Mouse (Mus musculus): ENCODE measurements at regions not wholly inside any gene's neighbourhood (a gene's known extent, or its start where the extent isn't known, plus 50 kb on each side); places are given as distances from the start of the nearest gene placed in this dataset.

GRCm38 (mm10) chr3:37981481-37982180 lies 257.3 kb upstream of the Gm5148 start:
- Histone ChIP-seq H3K27me3 (ENCODE audit: poor library complexity, severe bottlenecking) (peaks cover 21% of the 10 kb centered on the region), H3K27ac (no peak overlapping the region), H3K4me3 (no peak overlapping the region), H3K9me3 (no peaks in the 10 kb centered on the region), H3K4me1 (peaks cover 29% of the 10 kb centered on the region), H3K36me3 (replicated peaks) (no peaks in the 10 kb centered on the region)
- 65% methylated on average over 7 of the region's 7 CpGs for WGBS
- DNase-seq (ENCODE audit: extremely low spot score, low spot score), result no peak

DNA sequence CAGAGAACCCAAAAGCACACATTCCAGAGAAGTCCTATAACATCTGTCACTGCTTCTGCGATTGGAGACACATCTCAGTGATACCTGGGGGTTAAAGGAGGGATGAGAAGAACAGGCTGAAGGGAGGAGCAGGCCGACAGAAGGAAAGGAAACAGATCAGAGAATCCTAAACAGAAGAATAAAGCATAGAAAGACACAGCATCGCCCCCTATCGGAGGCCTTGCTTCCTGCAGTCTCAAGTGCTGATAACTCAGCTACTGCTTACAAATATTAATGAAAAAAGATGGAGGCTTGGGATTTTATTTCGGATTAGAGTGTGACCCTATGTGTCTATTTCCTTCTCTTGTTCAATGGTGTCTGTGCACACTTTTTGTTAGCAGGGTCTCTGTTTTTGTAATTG lies 255.6 kb upstream of the Gm5148 start:
- 64% methylated on average over 5 of the region's 5 CpGs for WGBS
- DNase-seq (ENCODE audit: extremely low spot score, low spot score), result no peak
- Histone ChIP-seq H3K9me3 (no peaks in the 10 kb centered on the region), H3K27me3 (ENCODE audit: poor library complexity, severe bottlenecking) (peaks cover 21% of the 10 kb centered on the region), H3K27ac (no peak overlapping the region), H3K4me1 (peaks cover 41% of the 10 kb centered on the region), H3K4me3 (no peak overlapping the region), H3K36me3 (replicated peaks) (no peaks in the 10 kb centered on the region)

DNA sequence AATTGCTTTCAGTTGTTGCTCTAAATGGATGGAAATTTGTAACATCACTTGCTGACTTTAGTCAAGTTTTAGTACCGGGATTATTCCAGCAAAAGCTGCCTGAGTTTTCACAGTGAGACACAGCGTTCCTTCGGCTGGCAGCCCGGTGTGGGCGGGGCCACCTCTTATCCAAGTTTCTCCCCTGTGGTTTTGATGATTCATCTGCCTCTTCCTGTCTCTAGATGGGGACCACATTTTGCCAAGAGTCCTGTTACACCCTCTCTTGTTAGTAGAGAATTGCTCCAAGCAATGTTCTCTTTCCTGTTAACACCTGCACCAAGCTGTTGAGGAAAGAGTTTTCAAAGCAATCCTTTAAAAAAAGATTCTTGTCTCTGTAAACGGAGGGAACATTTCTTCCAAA lies 254.2 kb upstream of the Gm5148 start:
- DNase-seq (ENCODE audit: extremely low spot score, low spot score), result no peak
- Histone ChIP-seq H3K27ac (no peak overlapping the region), H3K4me3 (no peak overlapping the region), H3K9me3 (no peaks in the 10 kb centered on the region), H3K27me3 (ENCODE audit: poor library complexity, severe bottlenecking) (peaks cover 15% of the 10 kb centered on the region; the same call in 1 of the 2 replicates), H3K36me3 (replicated peaks) (no peaks in the 10 kb centered on the region), H3K4me1 (peaks cover 43% of the 10 kb centered on the region)
- WGBS, result 49% methylated on average over 6 of the region's 6 CpGs

GRCm38 (mm10) chr3:37977453-37977852 lies 253.2 kb upstream of the Gm5148 start:
- Histone ChIP-seq H3K4me1 (peaks cover 43% of the 10 kb centered on the region), H3K36me3 (replicated peaks) (no peaks in the 10 kb centered on the region), H3K9me3 (no peaks in the 10 kb centered on the region), H3K27me3 (ENCODE audit: poor library complexity, severe bottlenecking) (peaks cover 15% of the 10 kb centered on the region; the same call in 1 of the 2 replicates), H3K27ac (no peak overlapping the region), H3K4me3 (no peak overlapping the region)
- 64% methylated on average over 3 of the region's 3 CpGs for WGBS
- DNase-seq (ENCODE audit: extremely low spot score, low spot score), result no peak

GRCm38 (mm10) chr3:37976566-37976965 lies 252.3 kb upstream of the Gm5148 start:
- Histone ChIP-seq H3K36me3 (replicated peaks) (no peaks in the 10 kb centered on the region), H3K27me3 (ENCODE audit: poor library complexity, severe bottlenecking) (peaks cover 15% of the 10 kb centered on the region; the same call in 1 of the 2 replicates), H3K4me1 (peaks cover 35% of the 10 kb centered on the region), H3K4me3 (peak overlapping the region; percentile 12; the same call in 1 of the 2 replicates), H3K9me3 (no peaks in the 10 kb centered on the region), H3K27ac (peak overlapping the region; percentile 41)
- DNase-seq (ENCODE audit: extremely low spot score, low spot score), result peak; percentile 31
- 49% methylated on average over 13 of the region's 13 CpGs for WGBS

GRCm38 (mm10) chr3:37975194-37975756 lies 251.0 kb upstream of the Gm5148 start:
- Histone ChIP-seq H3K4me3 (no peak overlapping the region), H3K9me3 (no peaks in the 10 kb centered on the region), H3K27me3 (ENCODE audit: poor library complexity, severe bottlenecking) (peaks cover 15% of the 10 kb centered on the region; the same call in 1 of the 2 replicates), H3K27ac (no peak overlapping the region), H3K4me1 (peaks cover 34% of the 10 kb centered on the region), H3K36me3 (replicated peaks) (no peaks in the 10 kb centered on the region)
- no peak for DNase-seq (ENCODE audit: extremely low spot score, low spot score)
- 54% methylated on average over 11 of the region's 11 CpGs for WGBS

- no peak for DNase-seq (ENCODE audit: extremely low spot score, low spot score)
- Histone ChIP-seq H3K27me3 (ENCODE audit: poor library complexity, severe bottlenecking) (peaks cover 14% of the 10 kb centered on the region; the same call in 1 of the 2 replicates), H3K4me1 (peaks cover 30% of the 10 kb centered on the region), H3K36me3 (replicated peaks) (no peaks in the 10 kb centered on the region), H3K9me3 (no peaks in the 10 kb centered on the region), H3K27ac (no peak overlapping the region), H3K4me3 (no peak overlapping the region)
- 82% methylated on average over 3 of the region's 3 CpGs for WGBS
Observed at GRCm38 (mm10) chr3:37972931-37973330, 248.6 kb upstream of the Gm5148 start.

DNA sequence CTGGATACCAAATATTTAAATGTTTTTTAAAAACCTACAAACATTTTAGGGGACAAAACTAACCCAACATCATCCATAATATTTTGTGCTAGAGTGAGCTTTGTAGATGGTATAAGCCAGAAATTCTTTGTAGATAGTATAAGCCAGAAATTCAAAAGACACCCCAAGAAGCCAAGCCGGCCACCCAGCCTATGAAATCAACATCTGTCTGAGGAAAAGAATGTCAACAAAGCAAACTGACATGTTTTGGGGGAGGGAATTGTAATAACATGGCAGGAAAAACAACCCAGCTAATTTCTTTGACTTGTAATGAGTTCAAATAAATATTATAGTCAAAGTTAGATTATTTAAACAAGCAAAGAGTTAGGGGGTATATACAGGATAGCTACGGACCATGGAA lies 246.9 kb upstream of the Gm5148 start:
- 0 out of 2 replicates have a peak, but pooled peaks cover 5% of the 10 kb centered on the region for H3K27me3 ChIP-seq (ENCODE audit: poor library complexity, severe bottlenecking)
- WGBS, result 74% methylated on average over 2 of the region's 2 CpGs

GRCm38 (mm10) chr3:37968654-37969053 lies 244.4 kb upstream of the Gm5148 start:
- Histone ChIP-seq H3K9me3 (no peaks in the 10 kb centered on the region), H3K27me3 (ENCODE audit: poor library complexity, severe bottlenecking) (no peaks in the 10 kb centered on the region), H3K27ac (no peak overlapping the region), H3K36me3 (replicated peaks) (no peaks in the 10 kb centered on the region), H3K4me3 (no peak overlapping the region), H3K4me1 (no peaks in the 10 kb centered on the region)
- no peak for DNase-seq (ENCODE audit: extremely low spot score, low spot score)

More for the DNA sequence above, 246.9 kb upstream of the Gm5148 start:
- H3K27ac ChIP-seq, result no peak overlapping the region
- peaks cover 16% of the 10 kb centered on the region for H3K4me1 ChIP-seq
- H3K4me3 ChIP-seq, result no peak overlapping the region
- H3K36me3 ChIP-seq (replicated peaks), result no peaks in the 10 kb centered on the region
- DNase-seq (ENCODE audit: extremely low spot score, low spot score), result no peak
- no peaks in the 10 kb centered on the region for H3K9me3 ChIP-seq

DNA sequence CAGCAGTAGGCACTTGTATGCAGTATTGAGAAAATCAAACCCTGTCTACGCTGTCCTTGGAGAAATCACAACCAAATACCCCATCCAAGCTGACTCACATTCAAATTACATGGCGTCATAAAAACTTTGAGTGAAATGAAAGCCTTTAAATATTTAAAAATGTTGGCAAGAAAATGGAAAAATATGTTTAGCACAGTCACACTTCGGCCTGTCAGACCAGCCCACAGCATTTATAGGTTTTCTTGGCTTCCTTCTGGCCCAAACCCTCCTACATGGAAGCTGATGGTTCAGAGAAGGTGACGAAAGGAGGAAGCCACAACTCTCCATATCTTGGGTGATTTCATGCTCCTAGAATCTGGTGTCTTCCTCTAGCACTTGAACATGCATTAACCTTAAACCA lies 240.9 kb upstream of the Gm5148 start:
- Histone ChIP-seq H3K36me3 (replicated peaks) (no peaks in the 10 kb centered on the region), H3K9me3 (no peaks in the 10 kb centered on the region), H3K27me3 (ENCODE audit: poor library complexity, severe bottlenecking) (no peaks in the 10 kb centered on the region), H3K4me1 (no peaks in the 10 kb centered on the region), H3K27ac (no peak overlapping the region), H3K4me3 (no peak overlapping the region)
- DNase-seq (ENCODE audit: extremely low spot score, low spot score), result no peak
- 91% methylated on average over 4 of the region's 4 CpGs for WGBS

GRCm38 (mm10) chr3:37964083-37964482 lies 239.8 kb upstream of the Gm5148 start:
- no peaks in the 10 kb centered on the region for H3K27me3 ChIP-seq (ENCODE audit: poor library complexity, severe bottlenecking)
- no peaks in the 10 kb centered on the region for H3K36me3 ChIP-seq (replicated peaks)
- H3K9me3 ChIP-seq, result no peaks in the 10 kb centered on the region
- DNase-seq (ENCODE audit: extremely low spot score, low spot score), result no peak
- 88% methylated on average over 5 of the region's 5 CpGs for WGBS
- no peak overlapping the region for H3K4me3 ChIP-seq
- no peaks in the 10 kb centered on the region for H3K4me1 ChIP-seq
- no peak overlapping the region for H3K27ac ChIP-seq

DNA sequence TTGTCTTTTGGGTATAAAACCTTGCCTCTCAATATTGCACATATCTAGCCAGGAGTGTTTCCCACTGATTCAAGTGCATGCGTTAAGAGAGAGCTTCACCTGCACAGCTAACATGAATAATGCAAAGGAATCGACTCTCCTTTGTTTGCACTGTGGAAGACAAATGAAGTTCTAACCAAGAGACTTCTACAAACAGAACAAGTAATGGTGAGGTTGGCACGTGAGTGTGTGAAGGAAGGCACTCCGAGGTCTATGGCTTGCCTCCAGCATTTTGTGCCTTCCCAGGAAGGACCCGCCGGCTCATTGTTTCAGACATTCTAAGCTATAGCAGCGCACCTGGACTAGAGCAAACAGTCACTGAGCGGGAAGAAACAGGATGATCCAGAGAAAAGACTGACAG lies 238.5 kb upstream of the Gm5148 start:
- no peak overlapping the region for H3K4me3 ChIP-seq
- H3K36me3 ChIP-seq (replicated peaks), result no peaks in the 10 kb centered on the region
- no peaks in the 10 kb centered on the region for H3K27me3 ChIP-seq (ENCODE audit: poor library complexity, severe bottlenecking)
- peaks cover 8% of the 10 kb centered on the region; the same call in 1 of the 2 replicates for H3K4me1 ChIP-seq
- H3K27ac ChIP-seq, result no peak overlapping the region
- no peaks in the 10 kb centered on the region for H3K9me3 ChIP-seq
- DNase-seq (ENCODE audit: extremely low spot score, low spot score), result no peak
- WGBS, result 87% methylated on average over 8 of the region's 8 CpGs

DNA sequence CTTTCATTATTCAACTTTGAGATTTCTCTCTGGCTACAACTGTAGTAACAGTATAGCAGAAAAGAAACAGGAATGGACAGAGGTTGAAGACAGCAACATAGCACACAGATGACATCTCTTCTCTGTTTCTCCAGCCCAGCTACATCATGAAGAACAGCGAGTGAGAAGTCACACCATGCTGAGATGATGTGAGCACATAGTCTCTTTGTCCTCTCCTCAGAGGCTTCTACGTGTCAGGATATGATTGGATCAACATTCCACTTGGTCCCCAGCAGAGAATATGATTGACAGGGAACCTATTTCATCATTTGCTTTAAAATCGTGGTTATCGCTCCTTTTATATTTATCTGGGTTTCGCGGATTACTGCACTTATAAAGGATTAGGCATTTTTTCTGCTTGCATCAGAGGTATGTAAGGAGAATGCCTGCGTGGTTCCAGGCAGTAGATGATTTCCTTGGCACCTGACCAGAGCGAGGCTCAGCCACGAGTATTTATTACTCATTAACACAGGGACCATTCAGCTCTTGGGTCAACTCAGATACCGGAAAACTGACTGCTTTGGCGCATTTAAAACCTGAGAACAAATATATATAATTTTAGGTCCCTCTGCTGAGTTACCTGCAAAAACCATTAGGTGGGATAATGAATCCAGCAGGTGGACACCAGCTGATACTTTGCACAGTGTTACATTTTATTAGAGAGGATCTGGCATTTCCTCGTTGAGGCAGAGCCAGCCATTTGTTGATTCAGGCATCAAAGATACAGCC lies 237.9 kb upstream of the Gm5148 start:
- WGBS, result 86% methylated on average over 12 of the region's 12 CpGs
- H3K4me1 ChIP-seq, result peaks cover 9% of the 10 kb centered on the region; the same call in 1 of the 2 replicates
- H3K27me3 ChIP-seq (ENCODE audit: poor library complexity, severe bottlenecking), result no peaks in the 10 kb centered on the region
- no peak overlapping the region for H3K4me3 ChIP-seq
- DNase-seq (ENCODE audit: extremely low spot score, low spot score), result no peak
- H3K9me3 ChIP-seq, result no peaks in the 10 kb centered on the region
- H3K27ac ChIP-seq, result no peak overlapping the region
- H3K36me3 ChIP-seq (replicated peaks), result no peaks in the 10 kb centered on the region
